ENCODE assay signal across 1 mouse cellular context in genomic region chr9:123932911-123933675, GRCm38 (mm10).
TF ChIP-seq lines count a peak whose summit lies in the region.

No protein-coding gene starts in this region.

TF ChIP-seq in MEL, 35 proteins besides CTCF, POLR2A, EP300 and RAD21 (continued from another document):
- no peak for TF ChIP-seq TCF12 (IDR thresholded peaks at IDR 0.05; ENCODE audit: low read depth, low read length)
- TF ChIP-seq MYC (IDR thresholded peaks at IDR 0.05; ENCODE audit: low read depth, low read length): no peak
- TF ChIP-seq TBP (IDR thresholded peaks at IDR 0.05; ENCODE audit: low read depth, low read length): no peak
- no peak for TF ChIP-seq ZC3H11A (IDR thresholded peaks at IDR 0.05; ENCODE audit: low read depth, low read length)
- no peak for TF ChIP-seq TAL1 (IDR thresholded peaks at IDR 0.05; ENCODE audit: low read length)
- TF ChIP-seq BHLHE40 (IDR thresholded peaks at IDR 0.05; ENCODE audit: borderline replicate concordance, low read depth, low read length): no peak
- TF ChIP-seq E2F4 (IDR thresholded peaks at IDR 0.05; ENCODE audit: borderline replicate concordance, low read depth, low read length): no peak
- TF ChIP-seq GABPA (IDR thresholded peaks at IDR 0.05; ENCODE audit: low read depth, low read length): no peak
- no peak for TF ChIP-seq MAFK (IDR thresholded peaks at IDR 0.05; ENCODE audit: borderline replicate concordance, low read depth, low read length)
- TF ChIP-seq ETS1 (IDR thresholded peaks at IDR 0.05; ENCODE audit: low read depth, low read length): no peak
- TF ChIP-seq NELFE (IDR thresholded peaks at IDR 0.05; ENCODE audit: low read depth, low read length): no peak
- TF ChIP-seq UBTF (IDR thresholded peaks at IDR 0.05; ENCODE audit: borderline replicate concordance, insufficient read depth, low read depth, low read length): no peak
